Mouse (Mus musculus) midbrain, embryonic 11.5 days (tissue): ENCODE measurements at regions not wholly inside any gene's neighbourhood (a gene's known extent, or its start where the extent isn't known, plus 50 kb on each side); places are given as distances from the start of the nearest gene placed in this dataset.
A peak's percentile ranks its signal among the peaks of the same experiment; 100 is the strongest.

Source experiments
- ATAC-seq: fragments of 200-750 bp; cut with Nextera tagmentation; 2 replicates; pipeline ENCODE4 v1.8.0; 2017; ENCODE audit warnings: moderate TSS enrichment, moderate library complexity; ENCODE audit not compliant: low FRiP score
- DNase-seq: peaks from one replicate; pipeline ENCODE4 v3.0.0; 2015; ENCODE audit warnings: low spot score; ENCODE audit errors: missing footprints
- H3K27ac ChIP-seq: fragments of 300-500 bp; sonication (generic); 2 replicates; pipeline ENCODE4 v1.5.1; 2014; ENCODE audit warnings: low read depth, low read length
- H3K27me3 ChIP-seq: fragments of 300-500 bp; sonication (generic); 2 replicates; pipeline ENCODE4 v1.6.1; 2014; ENCODE audit warnings: mild to moderate bottlenecking, low read length, moderate library complexity, mixed read lengths; ENCODE audit not compliant: control insufficient read depth, insufficient read depth
- H3K36me3 ChIP-seq: fragments of 300-500 bp; sonication (generic); 2 replicates; pipeline ENCODE4 v1.6.1; 2014; ENCODE audit warnings: mild to moderate bottlenecking, low read length, moderate library complexity, mixed read lengths; ENCODE audit not compliant: control insufficient read depth, insufficient read depth
- H3K4me1 ChIP-seq: fragments of 300-500 bp; sonication (generic); 2 replicates; pipeline ENCODE4 v1.6.1; 2014; ENCODE audit warnings: low read length; ENCODE audit not compliant: control insufficient read depth, insufficient read depth
- H3K4me2 ChIP-seq: fragments of 300-500 bp; sonication (generic); 2 replicates; pipeline ENCODE4 v1.6.1; 2014; ENCODE audit warnings: mild to moderate bottlenecking, moderate library complexity
- H3K4me3 ChIP-seq: fragments of 300-500 bp; sonication (generic); 2 replicates; pipeline ENCODE4 v1.5.1; 2014; ENCODE audit warnings: low read depth, low read length
- H3K9ac ChIP-seq: fragments of 300-500 bp; sonication (generic); 2 replicates; pipeline ENCODE4 v1.6.1; 2014; ENCODE audit warnings: low read length
- H3K9me3 ChIP-seq: fragments of 300-500 bp; sonication (generic); 2 replicates; pipeline ENCODE4 v1.6.1; 2016; ENCODE audit warnings: low read length; ENCODE audit not compliant: control insufficient read depth
- WGBS: fragments of 180-500 bp; shearing (Covaris S2); extraction: QIAGEN DNeasy Blood & Tissue Kit; methylation state at CpG from one replicate; pipeline ENCODE4 v1.1.7; 2014; 5-methylcytosine and 5-hydroxymethylcytosine counted together

DNA sequence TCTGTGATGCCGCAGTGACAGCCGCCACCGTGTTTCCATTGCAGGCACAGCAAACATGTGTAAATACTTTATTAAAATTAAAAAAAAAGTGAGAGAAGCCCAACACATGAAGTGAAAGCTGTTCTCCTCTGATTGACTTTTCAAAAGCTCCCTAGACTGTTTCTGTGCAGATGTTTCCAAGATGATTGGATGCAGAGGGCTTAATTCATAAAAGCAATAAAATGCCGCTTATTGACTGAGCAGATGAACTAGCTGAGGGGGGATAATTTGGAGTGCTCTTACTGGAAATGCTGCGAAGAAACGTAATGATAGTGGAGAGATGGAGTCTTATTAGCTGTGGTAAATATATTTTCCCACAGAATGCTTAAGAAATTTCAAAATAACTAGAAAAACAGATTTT lies 170.4 kb downstream of the Rnf144a start:
- H3K27ac ChIP-seq, result no peak overlapping the region
- WGBS, result 94% methylated on average over 6 of the region's 6 CpGs
- ATAC-seq, result no peak
- no peak overlapping the region for H3K4me3 ChIP-seq
- H3K9me3 ChIP-seq, result no peaks in the 10 kb centered on the region
- no peak for DNase-seq
- H3K36me3 ChIP-seq, result no peaks in the 10 kb centered on the region
- H3K4me1 ChIP-seq, result no peaks in the 10 kb centered on the region
- H3K9ac ChIP-seq, result no peak overlapping the region
- no peak overlapping the region for H3K4me2 ChIP-seq
- no peaks in the 10 kb centered on the region for H3K27me3 ChIP-seq

DNA sequence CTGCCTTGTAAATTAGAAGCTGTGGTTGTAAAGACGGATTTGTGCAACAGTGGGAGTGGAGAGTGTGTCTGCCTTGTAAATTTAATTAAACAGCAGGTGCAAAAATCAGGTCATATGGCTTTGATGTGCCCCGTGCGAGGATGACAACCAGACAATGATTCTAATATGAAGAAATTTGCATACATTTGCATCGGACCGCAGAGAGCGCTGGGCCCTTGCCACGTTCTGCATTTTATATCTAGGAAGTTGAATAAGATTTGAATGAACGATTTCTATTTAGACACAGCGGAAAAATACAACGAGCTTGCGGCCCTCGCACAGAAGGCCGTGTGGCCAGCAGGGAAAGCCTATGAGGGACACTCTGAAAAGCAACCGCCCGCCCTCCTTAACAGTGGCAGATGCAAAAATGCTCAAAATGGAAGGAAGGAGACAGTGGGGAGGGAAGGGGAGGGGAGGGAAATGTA lies 187.5 kb downstream of the Rnf144a start:
- Histone ChIP-seq H3K4me1 (no peaks in the 10 kb centered on the region), H3K4me2 (no peak overlapping the region), H3K4me3 (no peak overlapping the region), H3K27me3 (no peaks in the 10 kb centered on the region), H3K9me3 (no peaks in the 10 kb centered on the region), H3K27ac (no peak overlapping the region), H3K36me3 (no peaks in the 10 kb centered on the region), H3K9ac (no peak overlapping the region)
- DNase-seq, result no peak
- 84% methylated on average over 15 of the region's 15 CpGs for WGBS
- ATAC-seq, result no peak

DNA sequence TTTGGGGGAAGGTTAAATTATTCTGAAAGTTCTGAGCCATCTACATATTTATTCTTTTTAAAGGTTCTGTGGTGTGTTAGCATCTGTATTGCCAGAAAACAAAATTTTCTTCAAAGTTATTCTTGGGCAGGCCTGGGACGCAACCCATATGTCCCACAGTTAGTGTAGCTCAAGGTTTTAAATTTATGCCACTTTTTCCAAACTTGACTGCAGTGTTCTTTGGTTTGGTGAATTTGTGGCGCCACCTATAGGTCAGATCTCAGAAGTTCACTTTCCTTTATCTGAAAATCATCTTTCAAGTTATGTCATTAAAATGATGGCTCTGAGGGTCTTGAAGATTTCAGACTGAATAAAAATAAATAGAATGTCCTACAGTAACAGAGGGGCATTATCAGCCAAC lies 188.7 kb downstream of the Rnf144a start:
- Histone ChIP-seq H3K4me2 (no peak overlapping the region), H3K27ac (no peak overlapping the region), H3K4me1 (no peaks in the 10 kb centered on the region), H3K4me3 (no peak overlapping the region), H3K9me3 (no peaks in the 10 kb centered on the region), H3K36me3 (no peaks in the 10 kb centered on the region), H3K27me3 (no peaks in the 10 kb centered on the region), H3K9ac (no peak overlapping the region)
- ATAC-seq (no peak), DNase-seq (peak; percentile 92)
- 21% methylated on average over 2 of the region's 2 CpGs for WGBS

DNA sequence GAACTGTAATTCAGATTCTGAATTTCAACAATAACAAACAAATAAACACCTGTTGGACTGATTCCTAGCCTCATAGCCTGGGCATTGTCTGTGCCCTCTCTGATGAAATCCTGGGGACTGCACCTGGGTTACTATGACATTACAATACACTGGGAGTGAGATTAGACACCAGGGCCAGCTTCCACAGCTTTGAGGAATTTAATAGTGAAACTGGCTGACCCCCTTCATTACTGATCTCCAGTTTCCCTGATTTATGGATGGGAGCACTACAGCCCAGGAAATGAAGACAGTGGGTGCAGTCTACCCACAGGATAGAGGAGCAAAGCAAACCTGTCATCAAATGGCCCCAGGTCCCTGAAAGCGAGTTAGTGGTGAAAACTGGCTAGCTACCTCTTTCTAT lies 202.6 kb downstream of the Rnf144a start:
- ATAC-seq (no peak), DNase-seq (peak; percentile 65)
- 85% methylated on average over 1 of the region's 1 CpGs for WGBS
- H3K4me3 ChIP-seq, result no peak overlapping the region
- H3K36me3 ChIP-seq, result no peaks in the 10 kb centered on the region
- no peaks in the 10 kb centered on the region for H3K9me3 ChIP-seq
- no peak overlapping the region for H3K4me2 ChIP-seq
- no peaks in the 10 kb centered on the region for H3K27me3 ChIP-seq
- H3K4me1 ChIP-seq, result no peaks in the 10 kb centered on the region
- no peak overlapping the region for H3K9ac ChIP-seq
- H3K27ac ChIP-seq, result no peak overlapping the region

DNA sequence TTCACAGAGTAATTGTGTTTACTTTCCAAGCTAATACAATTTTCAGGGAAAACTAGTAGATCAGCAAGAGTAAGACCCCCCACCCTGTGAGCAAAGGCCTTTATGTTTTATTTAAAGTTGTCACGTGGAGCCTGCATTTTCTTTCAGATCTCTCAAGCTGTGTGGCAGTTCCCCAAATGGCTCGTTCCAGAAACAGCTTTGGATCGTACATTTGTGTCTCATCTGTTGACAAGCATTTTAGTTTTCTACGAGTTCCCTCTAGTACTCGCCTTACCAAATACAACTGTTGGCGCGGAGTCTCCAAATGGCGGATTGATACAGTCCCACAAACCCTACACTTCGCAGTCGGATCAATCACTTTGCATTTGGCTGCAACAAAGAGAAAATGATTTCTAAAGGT lies 203.6 kb downstream of the Rnf144a start:
- Histone ChIP-seq H3K9ac (no peak overlapping the region), H3K4me3 (no peak overlapping the region), H3K4me2 (no peak overlapping the region), H3K27ac (no peak overlapping the region), H3K36me3 (no peaks in the 10 kb centered on the region), H3K4me1 (no peaks in the 10 kb centered on the region), H3K9me3 (no peaks in the 10 kb centered on the region), H3K27me3 (no peaks in the 10 kb centered on the region)
- DNase-seq (peak; percentile 73), ATAC-seq (no peak)
- WGBS, result 74% methylated on average over 10 of the region's 10 CpGs

DNA sequence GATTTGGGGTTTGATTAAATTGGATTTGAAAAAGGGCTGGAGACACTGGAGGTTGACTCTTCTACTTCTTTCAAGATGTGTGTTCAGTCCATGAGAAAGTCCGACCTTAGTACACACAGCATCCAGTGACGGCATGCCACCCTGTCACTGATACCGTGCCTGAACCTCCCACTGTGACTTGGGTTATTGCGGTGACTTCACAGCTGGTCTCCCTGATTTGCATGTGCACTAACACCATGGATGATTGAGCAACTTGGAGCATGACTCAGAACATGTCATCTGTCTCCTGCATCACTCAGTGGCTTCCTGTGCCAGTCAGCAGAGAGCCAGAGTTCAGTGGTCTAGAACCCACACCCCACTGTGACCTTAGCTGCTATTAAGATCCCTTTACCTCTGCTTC lies 208.3 kb downstream of the Rnf144a start:
- Histone ChIP-seq H3K27me3 (no peaks in the 10 kb centered on the region), H3K9me3 (no peaks in the 10 kb centered on the region), H3K9ac (no peak overlapping the region), H3K4me3 (no peak overlapping the region), H3K27ac (no peak overlapping the region), H3K36me3 (no peaks in the 10 kb centered on the region), H3K4me2 (no peak overlapping the region), H3K4me1 (no peaks in the 10 kb centered on the region)
- no peak for DNase-seq
- WGBS, result 86% methylated on average over 4 of the region's 4 CpGs
- ATAC-seq, result no peak

DNA sequence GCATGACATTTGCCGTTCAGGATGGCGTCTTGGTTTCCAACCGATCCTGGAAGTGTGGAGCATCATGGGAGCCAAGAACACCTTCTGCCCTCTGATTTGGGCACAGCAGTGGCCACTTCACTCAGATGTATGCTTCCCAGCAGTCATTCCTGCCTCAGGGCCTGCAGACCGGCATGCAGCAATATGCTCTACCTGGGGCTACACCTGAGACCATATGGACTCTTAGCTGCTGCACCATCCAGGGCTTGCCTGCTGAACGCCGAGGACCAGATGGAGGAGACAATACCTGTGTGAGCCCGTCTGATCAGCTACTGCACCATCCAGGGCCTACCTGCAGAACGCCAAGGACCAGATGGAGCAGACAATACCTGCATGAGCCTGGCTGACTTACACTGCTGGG lies 209.0 kb downstream of the Rnf144a start:
- 95% methylated on average over 8 of the region's 8 CpGs for whole genome bisulfite sequencing
- no peak for ATAC-seq

DNA sequence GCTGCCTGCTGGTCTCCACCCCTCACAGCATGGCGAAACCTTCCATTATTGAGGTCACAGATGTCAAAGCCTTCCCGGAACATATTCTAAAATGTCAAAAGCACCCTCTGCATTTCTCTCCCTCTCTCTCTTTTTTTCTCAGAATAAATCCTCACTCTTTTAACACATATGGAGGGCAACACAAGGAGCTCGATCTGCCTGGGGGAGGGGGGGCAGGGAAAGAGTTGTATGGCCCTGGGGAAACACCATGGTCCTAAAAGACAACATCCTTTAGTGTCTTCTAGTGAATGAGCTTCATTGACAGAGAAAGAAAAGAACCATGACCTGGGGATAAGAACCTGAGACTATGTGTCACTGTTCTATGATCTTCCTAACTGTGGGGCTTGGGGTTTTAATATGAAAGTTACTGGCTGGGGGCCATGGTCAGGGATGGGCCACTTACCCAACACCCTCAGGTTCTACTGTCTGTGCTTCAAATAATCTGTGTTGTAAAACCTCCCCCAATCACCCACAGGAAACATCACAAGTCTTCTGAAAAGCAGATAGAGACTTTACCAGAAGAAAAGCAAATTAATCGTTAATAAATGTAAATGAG lies 223.0 kb downstream of the Rnf144a start:
- no peak overlapping the region for H3K4me3 ChIP-seq
- no peaks in the 10 kb centered on the region for H3K4me1 ChIP-seq
- no peak for ATAC-seq
- H3K4me2 ChIP-seq, result no peak overlapping the region
- no peaks in the 10 kb centered on the region for H3K9me3 ChIP-seq
- 53% methylated on average over 4 of the region's 4 CpGs for WGBS
- no peaks in the 10 kb centered on the region for H3K27me3 ChIP-seq
- no peak overlapping the region for H3K27ac ChIP-seq
- H3K9ac ChIP-seq, result no peak overlapping the region
- DNase-seq, result no peak
- H3K36me3 ChIP-seq, result no peaks in the 10 kb centered on the region

More for the DNA sequence above, 209.0 kb downstream of the Rnf144a start:
- no peak overlapping the region for H3K9ac ChIP-seq
- H3K4me1 ChIP-seq, result no peaks in the 10 kb centered on the region
- no peaks in the 10 kb centered on the region for H3K27me3 ChIP-seq
- no peak for DNase-seq
- H3K4me2 ChIP-seq, result no peak overlapping the region
- H3K36me3 ChIP-seq, result no peaks in the 10 kb centered on the region
- H3K27ac ChIP-seq, result no peak overlapping the region
- H3K4me3 ChIP-seq, result no peak overlapping the region
- no peaks in the 10 kb centered on the region for H3K9me3 ChIP-seq

DNA sequence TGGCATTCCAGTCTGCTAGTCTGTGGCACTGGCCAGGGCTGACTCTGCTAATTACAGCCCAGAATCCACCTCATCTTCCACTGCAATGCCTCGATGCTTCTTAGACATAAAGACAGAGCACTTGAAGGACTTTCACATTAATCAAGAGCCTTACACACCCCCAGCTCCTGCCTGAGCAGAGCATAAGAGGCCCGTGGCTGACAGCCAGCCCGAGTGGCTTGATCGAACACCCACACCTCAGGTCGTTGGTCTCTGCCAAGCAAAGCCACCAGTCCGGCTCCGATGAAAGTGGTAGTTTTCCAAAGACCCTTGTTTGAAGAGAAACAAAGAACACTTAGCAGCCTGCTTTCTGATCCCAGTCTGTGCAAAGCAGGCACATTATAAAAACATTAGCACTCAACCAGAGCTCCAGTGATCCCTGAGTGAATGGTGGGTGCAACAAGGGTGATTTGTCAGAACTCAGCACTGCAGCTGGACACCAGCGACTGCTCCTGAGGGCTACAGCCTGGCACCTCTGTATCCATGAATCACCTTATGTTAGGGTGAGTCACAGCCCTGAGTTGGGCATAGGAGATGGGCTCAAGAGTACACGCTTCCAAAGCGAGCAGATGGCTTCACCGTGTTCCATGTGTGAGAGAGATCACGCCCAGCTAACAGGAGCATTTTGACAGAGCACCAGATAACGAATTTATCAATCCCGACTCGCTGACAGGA lies 223.6 kb downstream of the Rnf144a start:
- no peak for ATAC-seq
- no peak overlapping the region for H3K4me3 ChIP-seq
- no peak for DNase-seq
- 63% methylated on average over 15 of the region's 15 CpGs for WGBS
- H3K9ac ChIP-seq, result no peak overlapping the region
- no peaks in the 10 kb centered on the region for H3K4me1 ChIP-seq
- H3K4me2 ChIP-seq, result no peak overlapping the region
- H3K27me3 ChIP-seq, result no peaks in the 10 kb centered on the region
- H3K9me3 ChIP-seq, result no peaks in the 10 kb centered on the region
- no peaks in the 10 kb centered on the region for H3K36me3 ChIP-seq
- no peak overlapping the region for H3K27ac ChIP-seq
